Mouse (Mus musculus) embryonic facial prominence, embryonic 15.5 days (tissue): Measurements from ENCODE around the gene Psmd3. TPM values are rescaled to one million over a fixed set of nuclear protein-coding genes. Genes with fewer than 3 reads are reported as not detected.
"Not testable (repeated sequence)": the region's sequence is repeated elsewhere in the genome, so short reads cannot be mapped to it uniquely, and the experiment has no call there.

Experiments
- ATAC-seq: fragments of 200-750 bp; cut with Nextera tagmentation; 2 replicates; pipeline ENCODE4 v1.8.0; 2017; ENCODE audit warnings: low read depth, moderate TSS enrichment; ENCODE audit not compliant: insufficient number of reproducible peaks, low FRiP score, low TSS enrichment
- H3K27ac ChIP-seq: fragments of 300-500 bp; sonication (generic); replicated peaks from 2 replicates; pipeline ENCODE4 v1.5.1; 2015; ENCODE audit warnings: mild to moderate bottlenecking, inconsistent platforms
- H3K27me3 ChIP-seq: fragments of 300-500 bp; sonication (generic); 2 replicates; pipeline ENCODE4 v1.6.1; 2015; ENCODE audit warnings: inconsistent platforms
- H3K36me3 ChIP-seq: fragments of 300-500 bp; sonication (generic); 2 replicates; pipeline ENCODE4 v1.6.1; 2015; ENCODE audit warnings: mild to moderate bottlenecking, inconsistent platforms
- H3K4me1 ChIP-seq: fragments of 300-500 bp; sonication (generic); 2 replicates; pipeline ENCODE4 v1.6.1; 2015; ENCODE audit warnings: inconsistent platforms
- H3K4me2 ChIP-seq: fragments of 300-500 bp; sonication (generic); replicated peaks from 2 replicates; pipeline ENCODE4 v1.6.1; 2015; ENCODE audit warnings: mild to moderate bottlenecking, inconsistent platforms
- H3K4me3 ChIP-seq: fragments of 300-500 bp; sonication (generic); replicated peaks from 2 replicates; pipeline ENCODE4 v1.5.1; 2015; ENCODE audit warnings: mild to moderate bottlenecking, inconsistent platforms
- H3K9ac ChIP-seq: fragments of 300-500 bp; sonication (generic); 2 replicates; pipeline ENCODE4 v1.6.1; 2015; ENCODE audit warnings: inconsistent platforms
- H3K9me3 ChIP-seq: fragments of 300-500 bp; sonication (generic); replicated peaks from 2 replicates; pipeline ENCODE4 v1.6.1; 2016; ENCODE audit warnings: inconsistent platforms
- WGBS: fragments of 180-500 bp; shearing (Covaris S2); methylation state at CpG from one replicate; pipeline ENCODE4 v1.1.7; 2015; 5-methylcytosine and 5-hydroxymethylcytosine counted together
- polyA plus RNA-seq: library from polyadenylated mRNA; unstranded; fragments of >200 nt; fragmentation: Nextera tagmentation; extraction: Ambion mirVana; gene quantifications from 2 replicates; pipeline ENCODE4 v1.2.1, GENCODE M21; 2015

Psmd3 gene
- polyA plus RNA-seq, 1 experiment from 2014 or later = 214 TPM

GRCm38 (mm10) chr11:98707401-98708281 is 25.3 kb downstream of the Psmd3 start:
- no peak overlapping the region for H3K9ac ChIP-seq
- WGBS = 61% methylated on average over 22 of the region's 22 CpGs
- H3K9me3 ChIP-seq = no peaks in the 10 kb centered on the region
- H3K4me1 ChIP-seq = peaks cover 36% of the 10 kb centered on the region
- H3K36me3 ChIP-seq = peaks cover 56% of the 10 kb centered on the region
- peak; percentile 51 for ATAC-seq
- no peaks in the 10 kb centered on the region for H3K27me3 ChIP-seq
- peak overlapping the region; percentile 78 for H3K27ac ChIP-seq
- H3K4me3 ChIP-seq = no peak overlapping the region
- H3K4me2 ChIP-seq = 0 out of 2 replicates have a peak overlapping the region, but pooled peaks have one; percentile 3

GRCm38 (mm10) chr11:98708282-98708956 is 26.1 kb downstream of the Psmd3 start:
- no peaks in the 10 kb centered on the region for H3K9me3 ChIP-seq
- ATAC-seq = no peak
- no peak overlapping the region for H3K4me3 ChIP-seq
- H3K4me2 ChIP-seq = 0 out of 2 replicates have a peak overlapping the region, but pooled peaks have one; percentile 3
- no peak overlapping the region for H3K9ac ChIP-seq
- H3K4me1 ChIP-seq = peaks cover 36% of the 10 kb centered on the region
- H3K27me3 ChIP-seq = no peaks in the 10 kb centered on the region
- WGBS = 77% methylated on average over 19 of the region's 19 CpGs
- H3K36me3 ChIP-seq = peaks cover 64% of the 10 kb centered on the region
- H3K27ac ChIP-seq = peak overlapping the region; percentile 78

GRCm38 (mm10) chr11:98709001-98709741 is 26.8 kb downstream of the Psmd3 start:
- Histone ChIP-seq H3K4me3 (no peak overlapping the region), H3K27me3 (no peaks in the 10 kb centered on the region), H3K4me1 (peaks cover 36% of the 10 kb centered on the region), H3K4me2 (no peak overlapping the region), H3K9ac (no peak overlapping the region), H3K9me3 (no peaks in the 10 kb centered on the region), H3K27ac (peak overlapping the region; percentile 78), H3K36me3 (peaks cover 72% of the 10 kb centered on the region)
- ATAC-seq = no peak
- 76% methylated on average over 26 of the region's 26 CpGs for WGBS

GRCm38 (mm10) chr11:98710416-98711045 is 28.2 kb downstream of the Psmd3 start:
- Histone ChIP-seq H3K9me3 (no peaks in the 10 kb centered on the region), H3K4me1 (peaks cover 36% of the 10 kb centered on the region), H3K4me2 (no peak overlapping the region), H3K4me3 (no peak overlapping the region), H3K9ac (no peak overlapping the region), H3K27ac (0 out of 2 replicates have a peak overlapping the region, but pooled peaks have one; percentile 3), H3K36me3 (peaks cover 73% of the 10 kb centered on the region), H3K27me3 (no peaks in the 10 kb centered on the region)
- 49% methylated on average over 12 of the region's 12 CpGs for WGBS
- no peak for ATAC-seq

GRCm38 (mm10) chr11:98711046-98711434 is 28.7 kb downstream of the Psmd3 start:
- peaks cover 73% of the 10 kb centered on the region for H3K36me3 ChIP-seq
- 0 out of 2 replicates have a peak overlapping the region, but pooled peaks have one; percentile 3 for H3K27ac ChIP-seq

GRCm38 (mm10) chr11:98712009-98712408 is 29.7 kb downstream of the Psmd3 start:
- Histone ChIP-seq H3K4me1 (peaks cover 33% of the 10 kb centered on the region), H3K36me3 (peaks cover 70% of the 10 kb centered on the region)
- 82% methylated on average over 6 of the region's 6 CpGs for WGBS
- not testable (repeated sequence) for ATAC-seq, H3K4me2 ChIP-seq, H3K27me3 ChIP-seq, H3K9ac ChIP-seq, H3K27ac ChIP-seq, H3K9me3 ChIP-seq, H3K4me3 ChIP-seq

More at GRCm38 (mm10) chr11:98711046-98711434, 28.7 kb downstream of the Psmd3 start:
- Histone ChIP-seq H3K4me2 (no peak overlapping the region), H3K9me3 (no peaks in the 10 kb centered on the region), H3K4me3 (no peak overlapping the region), H3K27me3 (no peaks in the 10 kb centered on the region), H3K4me1 (peaks cover 36% of the 10 kb centered on the region), H3K9ac (no peak overlapping the region)
- 69% methylated on average over 4 of the region's 4 CpGs for WGBS
- no peak for ATAC-seq

- Histone ChIP-seq H3K4me2 (no peak overlapping the region), H3K27ac (no peak overlapping the region), H3K27me3 (no peaks in the 10 kb centered on the region), H3K9me3 (no peaks in the 10 kb centered on the region), H3K4me3 (no peak overlapping the region), H3K36me3 (peaks cover 68% of the 10 kb centered on the region), H3K9ac (no peak overlapping the region), H3K4me1 (peaks cover 31% of the 10 kb centered on the region)
- WGBS = 79% methylated on average over 12 of the region's 12 CpGs
- ATAC-seq = no peak
These were observed 31.3 kb downstream of the Psmd3 start for GRCm38 (mm10) chr11:98713703-98714102.

- Histone ChIP-seq H3K4me3 (no peak overlapping the region), H3K4me2 (no peak overlapping the region), H3K9me3 (no peaks in the 10 kb centered on the region), H3K9ac (no peak overlapping the region), H3K27ac (no peak overlapping the region), H3K4me1 (peaks cover 15% of the 10 kb centered on the region), H3K27me3 (no peaks in the 10 kb centered on the region), H3K36me3 (peaks cover 56% of the 10 kb centered on the region)
- WGBS = 86% methylated on average over 9 of the region's 9 CpGs
- no peak for ATAC-seq
These were observed 33.6 kb downstream of the Psmd3 start for GRCm38 (mm10) chr11:98715946-98716345.

GRCm38 (mm10) chr11:98717904-98718303 is 35.5 kb downstream of the Psmd3 start:
- H3K4me2 ChIP-seq = peak overlapping the region; percentile 15; the same call in 1 of the 2 replicates
- H3K9ac ChIP-seq = no peak overlapping the region
- peak overlapping the region; percentile 68 for H3K27ac ChIP-seq
- H3K4me1 ChIP-seq = peaks cover 21% of the 10 kb centered on the region
- no peaks in the 10 kb centered on the region for H3K27me3 ChIP-seq
- peaks cover 44% of the 10 kb centered on the region for H3K36me3 ChIP-seq
- no peak overlapping the region for H3K4me3 ChIP-seq
- 0 out of 2 replicates have a peak, but pooled peaks have one; percentile 35 for ATAC-seq
- H3K9me3 ChIP-seq = no peaks in the 10 kb centered on the region
- WGBS = 15% methylated on average over 13 of the region's 13 CpGs

- no peak for ATAC-seq
- Histone ChIP-seq H3K27me3 (no peaks in the 10 kb centered on the region), H3K27ac (no peak overlapping the region), H3K4me1 (peaks cover 21% of the 10 kb centered on the region), H3K4me2 (no peak overlapping the region), H3K9me3 (no peaks in the 10 kb centered on the region), H3K9ac (no peak overlapping the region), H3K4me3 (no peak overlapping the region), H3K36me3 (peaks cover 31% of the 10 kb centered on the region)
- WGBS = 71% methylated on average over 2 of the region's 2 CpGs
These were observed 38.4 kb downstream of the Psmd3 start for GRCm38 (mm10) chr11:98720756-98721155.
